Mouse (Mus musculus) hindbrain, embryonic 15.5 days (tissue): ENCODE measurements around the gene Syne3. TPM values are rescaled to one million over a fixed set of nuclear protein-coding genes. Genes with fewer than 3 reads are reported as not detected.

Experiments
- ATAC-seq: fragments of 200-750 bp; cut with Nextera tagmentation; 2 replicates; pipeline ENCODE4 v1.8.0; 2017; ENCODE audit warnings: low read depth, moderate number of reproducible peaks, moderate TSS enrichment; ENCODE audit not compliant: low FRiP score
- H3K27ac ChIP-seq: fragments of 300-500 bp; sonication (generic); replicated peaks from 2 replicates; pipeline ENCODE4 v1.5.1; 2015; ENCODE audit warnings: mild to moderate bottlenecking, inconsistent platforms
- H3K27me3 ChIP-seq: fragments of 300-500 bp; sonication (generic); 2 replicates; pipeline ENCODE4 v1.6.1; 2015; ENCODE audit warnings: control low read depth, inconsistent platforms
- H3K36me3 ChIP-seq: fragments of 300-500 bp; sonication (generic); 2 replicates; pipeline ENCODE4 v1.6.1; 2015; ENCODE audit warnings: control low read depth, inconsistent platforms
- H3K4me1 ChIP-seq: fragments of 300-500 bp; sonication (generic); replicated peaks from 2 replicates; pipeline ENCODE4 v1.6.1; 2015; ENCODE audit warnings: control low read depth, inconsistent platforms
- H3K4me2 ChIP-seq: fragments of 300-500 bp; sonication (generic); 2 replicates; pipeline ENCODE4 v1.6.1; 2015; ENCODE audit warnings: moderate library complexity, mild to moderate bottlenecking, inconsistent platforms
- H3K4me3 ChIP-seq: fragments of 300-500 bp; sonication (generic); 2 replicates; pipeline ENCODE4 v1.5.1; 2015; ENCODE audit warnings: mild to moderate bottlenecking, inconsistent platforms
- H3K9ac ChIP-seq: fragments of 300-500 bp; sonication (generic); 2 replicates; pipeline ENCODE4 v1.6.1; 2015; ENCODE audit warnings: inconsistent platforms
- H3K9me3 ChIP-seq: fragments of 300-500 bp; sonication (generic); 2 replicates; pipeline ENCODE4 v1.6.1; 2016; ENCODE audit warnings: control low read depth, inconsistent platforms
- WGBS: fragments of 180-500 bp; shearing (Covaris S2); methylation state at CpG from one replicate; pipeline ENCODE4 v1.1.7; 2015; 5-methylcytosine and 5-hydroxymethylcytosine counted together
- polyA plus RNA-seq: library from polyadenylated mRNA; unstranded; fragments of >200 nt; fragmentation: Nextera tagmentation; extraction: Ambion mirVana; gene quantifications from 2 replicates; pipeline ENCODE4 v1.2.1, GENCODE M21; 2015

The Syne3 gene
- polyA plus RNA-seq, 1 experiment from 2014 or later = 0.36 TPM

- ATAC-seq = peak; percentile 64
- H3K27ac ChIP-seq = peak overlapping the region; percentile 8; the same call in 1 of the 2 replicates
- peaks cover 11% of the 10 kb centered on the region for H3K4me1 ChIP-seq
- H3K27me3 ChIP-seq = no peaks in the 10 kb centered on the region
- no peak overlapping the region for H3K4me2 ChIP-seq
- no peaks in the 10 kb centered on the region for H3K9me3 ChIP-seq
- H3K9ac ChIP-seq = no peak overlapping the region
- H3K4me3 ChIP-seq = no peak overlapping the region
- 62% methylated on average over 17 of the region's 17 CpGs for WGBS
- no peaks in the 10 kb centered on the region for H3K36me3 ChIP-seq
Observed at GRCm38 (mm10) chr12:104955003-104955800, 54.4 kb downstream of the Syne3 start.

GRCm38 (mm10) chr12:104953941-104954340 lies 55.7 kb downstream of the Syne3 start:
- Histone ChIP-seq H3K4me1 (peaks cover 11% of the 10 kb centered on the region), H3K4me3 (no peak overlapping the region), H3K4me2 (no peak overlapping the region), H3K36me3 (no peaks in the 10 kb centered on the region), H3K9me3 (no peaks in the 10 kb centered on the region), H3K27ac (no peak overlapping the region), H3K27me3 (no peaks in the 10 kb centered on the region), H3K9ac (no peak overlapping the region)
- WGBS = 21% methylated on average over 4 of the region's 4 CpGs
- no peak for ATAC-seq

- no peak overlapping the region for H3K9ac ChIP-seq
- ATAC-seq = peak; percentile 42; the same call in 1 of the 2 replicates
- no peak overlapping the region for H3K4me3 ChIP-seq
- no peaks in the 10 kb centered on the region for H3K27me3 ChIP-seq
- H3K4me2 ChIP-seq = no peak overlapping the region
- H3K9me3 ChIP-seq = no peaks in the 10 kb centered on the region
- H3K4me1 ChIP-seq = peaks cover 11% of the 10 kb centered on the region
- H3K36me3 ChIP-seq = no peaks in the 10 kb centered on the region
- no peak overlapping the region for H3K27ac ChIP-seq
- 8% methylated on average over 5 of the region's 5 CpGs for WGBS
Observed at GRCm38 (mm10) chr12:104952458-104952857, 57.2 kb downstream of the Syne3 start.

- H3K4me1 ChIP-seq = no peaks in the 10 kb centered on the region
- H3K27ac ChIP-seq = no peak overlapping the region
- WGBS = 77% methylated on average over 2 of the region's 2 CpGs
- no peaks in the 10 kb centered on the region for H3K27me3 ChIP-seq
- ATAC-seq = no peak
- no peaks in the 10 kb centered on the region for H3K36me3 ChIP-seq
- H3K4me3 ChIP-seq = no peak overlapping the region
- H3K9me3 ChIP-seq = no peaks in the 10 kb centered on the region
- H3K4me2 ChIP-seq = no peak overlapping the region
- H3K9ac ChIP-seq = no peak overlapping the region
Observed at GRCm38 (mm10) chr12:104947911-104948310, 61.7 kb downstream of the Syne3 start.

- Histone ChIP-seq H3K4me1 (no peaks in the 10 kb centered on the region), H3K9ac (no peak overlapping the region), H3K27ac (no peak overlapping the region), H3K36me3 (no peaks in the 10 kb centered on the region), H3K4me3 (no peak overlapping the region), H3K27me3 (no peaks in the 10 kb centered on the region), H3K4me2 (no peak overlapping the region), H3K9me3 (no peaks in the 10 kb centered on the region)
- 93% methylated on average over 6 of the region's 6 CpGs for WGBS
- ATAC-seq = no peak
Observed at GRCm38 (mm10) chr12:104946231-104946630, 63.4 kb downstream of the Syne3 start.

- Histone ChIP-seq H3K27ac (no peak overlapping the region), H3K36me3 (no peaks in the 10 kb centered on the region), H3K4me1 (peaks cover 5% of the 10 kb centered on the region), H3K9ac (no peak overlapping the region), H3K4me3 (no peak overlapping the region), H3K27me3 (no peaks in the 10 kb centered on the region), H3K4me2 (no peak overlapping the region), H3K9me3 (no peaks in the 10 kb centered on the region)
- WGBS = 85% methylated on average over 9 of the region's 9 CpGs
- ATAC-seq = no peak
Observed at GRCm38 (mm10) chr12:104940466-104940865, 69.1 kb downstream of the Syne3 start.

GRCm38 (mm10) chr12:104940027-104940386 lies 69.6 kb downstream of the Syne3 start:
- Histone ChIP-seq H3K9me3 (no peaks in the 10 kb centered on the region), H3K9ac (no peak overlapping the region), H3K4me3 (no peak overlapping the region), H3K27ac (no peak overlapping the region), H3K4me2 (no peak overlapping the region), H3K27me3 (no peaks in the 10 kb centered on the region), H3K4me1 (peaks cover 8% of the 10 kb centered on the region), H3K36me3 (no peaks in the 10 kb centered on the region)
- WGBS = 5% methylated on average over 4 of the region's 4 CpGs
- ATAC-seq = peak; percentile 56; the same call in 1 of the 2 replicates

- Histone ChIP-seq H3K36me3 (no peaks in the 10 kb centered on the region), H3K4me2 (0 out of 2 replicates have a peak overlapping the region, but pooled peaks have one; percentile 18), H3K27me3 (no peaks in the 10 kb centered on the region), H3K9ac (no peak overlapping the region), H3K27ac (no peak overlapping the region), H3K4me1 (peaks cover 8% of the 10 kb centered on the region), H3K4me3 (no peak overlapping the region), H3K9me3 (no peaks in the 10 kb centered on the region)
- ATAC-seq = peak; percentile 83
- 35% methylated on average over 13 of the region's 13 CpGs for WGBS
Observed at GRCm38 (mm10) chr12:104939372-104940026, 70.1 kb downstream of the Syne3 start.

- H3K4me1 ChIP-seq = peaks cover 8% of the 10 kb centered on the region
- H3K9me3 ChIP-seq = no peaks in the 10 kb centered on the region
- no peak overlapping the region for H3K4me2 ChIP-seq
- H3K27me3 ChIP-seq = no peaks in the 10 kb centered on the region
- no peak overlapping the region for H3K9ac ChIP-seq
- WGBS = 73% methylated on average over 5 of the region's 5 CpGs
- H3K36me3 ChIP-seq = no peaks in the 10 kb centered on the region
- no peak overlapping the region for H3K27ac ChIP-seq
- H3K4me3 ChIP-seq = no peak overlapping the region
- no peak for ATAC-seq
Observed at GRCm38 (mm10) chr12:104938935-104939334, 70.7 kb downstream of the Syne3 start.

- Histone ChIP-seq H3K4me1 (peaks cover 8% of the 10 kb centered on the region), H3K27ac (no peak overlapping the region), H3K27me3 (no peaks in the 10 kb centered on the region), H3K9me3 (no peaks in the 10 kb centered on the region), H3K4me2 (no peak overlapping the region), H3K4me3 (no peak overlapping the region), H3K9ac (no peak overlapping the region), H3K36me3 (no peaks in the 10 kb centered on the region)
- no peak for ATAC-seq
- 77% methylated on average over 4 of the region's 4 CpGs for WGBS
Observed at GRCm38 (mm10) chr12:104936223-104936622, 73.4 kb downstream of the Syne3 start.

- no peaks in the 10 kb centered on the region for H3K27me3 ChIP-seq
- 84% methylated on average over 8 of the region's 8 CpGs for WGBS
- no peak overlapping the region for H3K4me3 ChIP-seq
- no peak overlapping the region for H3K27ac ChIP-seq
- ATAC-seq = no peak
- H3K9ac ChIP-seq = no peak overlapping the region
- H3K36me3 ChIP-seq = no peaks in the 10 kb centered on the region
- no peak overlapping the region for H3K4me2 ChIP-seq
- peaks cover 8% of the 10 kb centered on the region for H3K4me1 ChIP-seq
- H3K9me3 ChIP-seq = no peaks in the 10 kb centered on the region
Observed at GRCm38 (mm10) chr12:104935144-104935543, 74.5 kb downstream of the Syne3 start.

- Histone ChIP-seq H3K27ac (no peak overlapping the region), H3K4me2 (no peak overlapping the region), H3K36me3 (no peaks in the 10 kb centered on the region), H3K9me3 (no peaks in the 10 kb centered on the region), H3K27me3 (no peaks in the 10 kb centered on the region), H3K9ac (no peak overlapping the region), H3K4me1 (0 out of 2 replicates have a peak, but pooled peaks cover 2% of the 10 kb centered on the region), H3K4me3 (no peak overlapping the region)
- 85% methylated on average over 13 of the region's 13 CpGs for WGBS
- ATAC-seq = no peak
Observed at GRCm38 (mm10) chr12:104933800-104934199, 75.8 kb downstream of the Syne3 start.
